Comparison of ENCODE assay signal across 8 mouse cellular contexts in the genomic region with DNA sequence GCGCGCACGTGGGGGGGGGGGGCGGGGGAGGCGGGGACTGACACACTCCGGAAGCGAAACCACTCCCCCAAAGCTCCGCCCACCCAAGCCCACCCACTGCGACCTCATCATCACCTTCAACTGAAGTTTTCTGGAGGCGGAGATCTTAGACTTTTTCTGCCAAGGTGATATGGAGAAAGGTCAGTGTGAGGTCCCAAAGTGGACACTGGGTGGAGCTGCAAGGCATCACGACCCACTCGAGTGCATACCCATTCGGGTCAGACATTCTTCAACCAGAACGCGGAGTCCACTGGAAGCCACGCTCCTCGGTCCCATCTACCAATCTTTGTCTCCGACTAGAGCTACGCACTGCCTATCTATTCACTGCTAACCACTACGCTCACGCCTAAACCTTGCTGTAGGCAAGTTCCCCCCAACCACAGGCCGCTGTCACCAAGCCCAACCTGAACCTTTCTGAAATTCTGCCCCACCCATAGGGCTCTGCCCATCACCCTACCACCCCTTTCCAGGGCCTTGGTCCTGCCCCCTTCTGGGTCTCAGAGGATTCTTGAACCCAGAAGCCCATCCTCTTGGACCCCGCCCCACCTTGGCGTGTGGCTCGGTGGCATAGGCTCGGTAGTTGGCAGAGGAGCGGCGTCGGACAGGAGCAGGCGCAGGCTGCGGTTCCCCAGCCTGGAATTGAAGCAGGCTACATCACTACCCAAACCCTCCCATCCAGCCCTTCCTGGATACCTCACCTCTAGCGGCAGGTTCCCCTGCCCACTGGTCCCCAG. TPM values are rescaled to one million over a fixed set of nuclear protein-coding genes. Genes with fewer than 3 reads are reported as not detected.
DNase-seq lines count a peak whose midpoint lies in the region; ATAC-seq lines count a peak whose summit lies in the region.

No protein-coding gene starts in this region.

- DNase-seq in embryo, embryonic 10.5 days (ENCODE audit: low spot score), result peak; percentile 51
- no peak for DNase-seq in embryo, embryonic 10 days (ENCODE audit: low spot score)
- no peak for DNase-seq in forebrain, embryonic 11.5 days (ENCODE audit: low spot score)
- DNase-seq in intestine, embryonic 14.5 days (ENCODE audit: low spot score), result no peak
- DNase-seq in layer of hippocampus, postnatal 14 days (ENCODE audit: low spot score in 2 of 2), result no peak
- DNase-seq in left cerebral cortex, postnatal 14 days (ENCODE audit: low spot score in 2 of 2), result no peak
- no peak for DNase-seq in layer of hippocampus, adult 9-11 months

- WGBS in forebrain, embryonic 11.5 days, result 34% methylated on average over 32 of the region's 32 CpGs
- 27% methylated on average over 32 of the region's 32 CpGs for WGBS in intestine, embryonic 14.5 days
- WGBS in neural tube, embryonic 14.5 days, result 29% methylated on average over 32 of the region's 32 CpGs

- peaks cover 3% of the 10 kb centered on the region; the same call in 1 of the 2 replicates for H3K4me1 ChIP-seq in forebrain, embryonic 11.5 days (replicated peaks; ENCODE audit: control insufficient read depth, insufficient read depth, low read length)
- peaks cover 4% of the 10 kb centered on the region for H3K4me1 ChIP-seq in intestine, embryonic 14.5 days (replicated peaks; ENCODE audit: control insufficient read depth, insufficient read depth, low read length)
- no peaks in the 10 kb centered on the region for H3K4me1 ChIP-seq in neural tube, embryonic 14.5 days (ENCODE audit: control insufficient read depth, insufficient read depth, low read length)

- no peaks in the 10 kb centered on the region for H3K36me3 ChIP-seq in forebrain, embryonic 11.5 days (ENCODE audit: control insufficient read depth, insufficient read depth, low read length)
- H3K36me3 ChIP-seq in intestine, embryonic 14.5 days (ENCODE audit: control insufficient read depth, insufficient read depth, low read length), result no peaks in the 10 kb centered on the region
- no peaks in the 10 kb centered on the region for H3K36me3 ChIP-seq in neural tube, embryonic 14.5 days (ENCODE audit: control insufficient read depth, insufficient read depth, low read length)

- peak overlapping the region; percentile 43 for H3K4me2 ChIP-seq in forebrain, embryonic 11.5 days (ENCODE audit: low read depth, low read length, severe bottlenecking)
- peak overlapping the region; percentile 56 for H3K4me2 ChIP-seq in intestine, embryonic 14.5 days (ENCODE audit: low read length)
- H3K4me2 ChIP-seq in neural tube, embryonic 14.5 days (ENCODE audit: low read depth, low read length), result peak overlapping the region; percentile 33

- H3K4me3 ChIP-seq in forebrain, embryonic 11.5 days (ENCODE audit: low read depth, low read length), result peak overlapping the region; percentile 7
- peak overlapping the region; percentile 27 for H3K4me3 ChIP-seq in intestine, embryonic 14.5 days (ENCODE audit: low read depth, low read length)
- peak overlapping the region; percentile 12; the same call in 1 of the 2 replicates for H3K4me3 ChIP-seq in neural tube, embryonic 14.5 days (ENCODE audit: low read depth, low read length)

- H3K9me3 ChIP-seq in forebrain, embryonic 11.5 days (ENCODE audit: control insufficient read depth, low read length), result no peaks in the 10 kb centered on the region
- H3K9me3 ChIP-seq in intestine, embryonic 14.5 days (ENCODE audit: control insufficient read depth, low read length), result no peaks in the 10 kb centered on the region
- H3K9me3 ChIP-seq in neural tube, embryonic 14.5 days (ENCODE audit: control insufficient read depth, low read length), result no peaks in the 10 kb centered on the region

- no peak overlapping the region for H3K27ac ChIP-seq in forebrain, embryonic 11.5 days (ENCODE audit: low read depth, low read length)
- no peak overlapping the region for H3K27ac ChIP-seq in intestine, embryonic 14.5 days (ENCODE audit: low read depth)
- no peak overlapping the region for H3K27ac ChIP-seq in neural tube, embryonic 14.5 days (ENCODE audit: low read depth, low read length)

- peaks cover 4% of the 10 kb centered on the region; the same call in 1 of the 2 replicates for H3K27me3 ChIP-seq in forebrain, embryonic 11.5 days (ENCODE audit: control insufficient read depth, insufficient read depth, low read length)
- no peaks in the 10 kb centered on the region for H3K27me3 ChIP-seq in intestine, embryonic 14.5 days (replicated peaks; ENCODE audit: control insufficient read depth, insufficient read depth, low read length)
- H3K27me3 ChIP-seq in neural tube, embryonic 14.5 days (ENCODE audit: control insufficient read depth, insufficient read depth, low read length), result no peaks in the 10 kb centered on the region

- no peak for ATAC-seq in forebrain, embryonic 11.5 days (replicated peaks; ENCODE audit: low FRiP score)
- no peak; the same call in 1 of the 2 replicates for ATAC-seq in intestine, embryonic 14.5 days (replicated peaks; ENCODE audit: low FRiP score, low TSS enrichment, low read depth)
- ATAC-seq in neural tube, embryonic 14.5 days (ENCODE audit: low read depth), result no peak

- H3K9ac ChIP-seq in forebrain, embryonic 11.5 days (ENCODE audit: low read length), result no peak overlapping the region
- peak overlapping the region; percentile 16; the same call in 1 of the 2 replicates for H3K9ac ChIP-seq in intestine, embryonic 14.5 days (ENCODE audit: low read length)
- H3K9ac ChIP-seq in neural tube, embryonic 14.5 days (replicated peaks; ENCODE audit: low read depth, low read length), result no peak overlapping the region

- intact Hi-C loops in left cerebral cortex, postnatal 14 days (cut with DNase I), result no loop called here

RNA-seq across cellular contexts. Expression of a gene that starts 2.6 kb away (rescaled TPM):
- 1.8 and 2.4 TPM in 2 replicates for polyA plus RNA-seq in forebrain, embryonic 11.5 days (2014; fragmentation: Nextera tagmentation; extraction: Ambion mirVana)
- polyA plus RNA-seq in intestine, embryonic 14.5 days (2014; fragmentation: Nextera tagmentation; extraction: Ambion mirVana), result 1.5 and 1.7 TPM in 2 replicates
- polyA plus RNA-seq in neural tube, embryonic 14.5 days (2014; fragmentation: Nextera tagmentation; extraction: Ambion mirVana), result 0.84 and 2.0 TPM in 2 replicates
- 1 to 10 TPM in 1 of 2 experiments, under 1 TPM in 1; 0.57 to 1.1 TPM for total RNA-seq in layer of hippocampus, postnatal 14 days (2021)
- total RNA-seq in left cerebral cortex, postnatal 14 days (2021), result under 1 TPM in 1 of 2 experiments, not detected in 1; 0.55 TPM

RNA-seq across cellular contexts. Expression of a gene that starts 5.2 kb away (rescaled TPM):
- polyA plus RNA-seq in forebrain, embryonic 11.5 days (2014; fragmentation: Nextera tagmentation; extraction: Ambion mirVana), result 4.2 and 5.6 TPM in 2 replicates
- 18.6 and 21.1 TPM in 2 replicates for polyA plus RNA-seq in intestine, embryonic 14.5 days (2014; fragmentation: Nextera tagmentation; extraction: Ambion mirVana)
- polyA plus RNA-seq in neural tube, embryonic 14.5 days (2014; fragmentation: Nextera tagmentation; extraction: Ambion mirVana), result 2.8 and 4.9 TPM in 2 replicates
- 1 to 10 TPM; 1.9 to 8.6 TPM for total RNA-seq in layer of hippocampus, postnatal 14 days (2021)
- 1 to 10 TPM; 2.7 to 4.3 TPM for total RNA-seq in left cerebral cortex, postnatal 14 days (2021)

RNA-seq across cellular contexts. Expression of a gene that starts 10.8 kb away (rescaled TPM):
- 1.4 and 2.0 TPM in 2 replicates for polyA plus RNA-seq in forebrain, embryonic 11.5 days (2014; fragmentation: Nextera tagmentation; extraction: Ambion mirVana)
- polyA plus RNA-seq in intestine, embryonic 14.5 days (2014; fragmentation: Nextera tagmentation; extraction: Ambion mirVana), result 0.57 and 0.77 TPM in 2 replicates
- 0.66 and 0.91 TPM in 2 replicates for polyA plus RNA-seq in neural tube, embryonic 14.5 days (2014; fragmentation: Nextera tagmentation; extraction: Ambion mirVana)
- total RNA-seq in layer of hippocampus, postnatal 14 days (2021), result 1 to 10 TPM in 1 of 2 experiments, under 1 TPM in 1; 0.83 to 1.1 TPM
- total RNA-seq in left cerebral cortex, postnatal 14 days (2021), result under 1 TPM; 0.31 to 0.34 TPM

RNA-seq across cellular contexts. Expression of a gene that starts 19.9 kb away (rescaled TPM):
- polyA plus RNA-seq in forebrain, embryonic 11.5 days (2014; fragmentation: Nextera tagmentation; extraction: Ambion mirVana), result 46.8 and 48.6 TPM in 2 replicates
- polyA plus RNA-seq in intestine, embryonic 14.5 days (2014; fragmentation: Nextera tagmentation; extraction: Ambion mirVana), result 53.4 and 58.7 TPM in 2 replicates
- polyA plus RNA-seq in neural tube, embryonic 14.5 days (2014; fragmentation: Nextera tagmentation; extraction: Ambion mirVana), result 48.6 and 52.4 TPM in 2 replicates
- 100 to 1,000 TPM; 125 to 127 TPM for total RNA-seq in layer of hippocampus, postnatal 14 days (2021)
- total RNA-seq in left cerebral cortex, postnatal 14 days (2021), result 100 to 1,000 TPM; 117 to 128 TPM

RNA-seq across cellular contexts. Expression of a gene that starts 25.9 kb away (rescaled TPM):
- polyA plus RNA-seq in forebrain, embryonic 11.5 days (2014; fragmentation: Nextera tagmentation; extraction: Ambion mirVana), result 13.5 and 15.3 TPM in 2 replicates
- 5.6 and 6.7 TPM in 2 replicates for polyA plus RNA-seq in intestine, embryonic 14.5 days (2014; fragmentation: Nextera tagmentation; extraction: Ambion mirVana)
- polyA plus RNA-seq in neural tube, embryonic 14.5 days (2014; fragmentation: Nextera tagmentation; extraction: Ambion mirVana), result 71.5 and 79.9 TPM in 2 replicates
- 100 to 1,000 TPM; 193 to 200 TPM for total RNA-seq in layer of hippocampus, postnatal 14 days (2021)
- total RNA-seq in left cerebral cortex, postnatal 14 days (2021), result 100 to 1,000 TPM; 241 to 259 TPM
